ENCODE assay signal across 9 mouse cellular contexts in genomic region chr9:37462764-37463163, GRCm38 (mm10). TPM values are rescaled to one million over a fixed set of nuclear protein-coding genes. Genes with fewer than 3 reads are reported as not detected.
A peak's percentile ranks its signal among the peaks of the same experiment; 100 is the strongest.
DNase-seq lines count a peak whose midpoint lies in the region; ATAC-seq and TF ChIP-seq lines count a peak whose summit lies in the region.
"Had no signal": no experiment of that assay in that cellular context is flagged by ENCODE, and none has a peak within 500 bp of the region (broad histone marks: within the 10 kb centered on the region; RNA-seq: fewer than 3 reads in every experiment).

No protein-coding gene starts in this region.

- H3K4me1 ChIP-seq in MEL (ENCODE audit: control insufficient read depth in 1 of 2, insufficient read depth in 2 of 2, low read length in 2 of 2): no peaks in the 10 kb centered on the region
- peaks cover 42% of the 10 kb centered on the region for H3K4me1 ChIP-seq in neural tube, embryonic 13.5 days (replicated peaks)

- H3K36me3 ChIP-seq in MEL (ENCODE audit: control insufficient read depth in 1 of 2, insufficient read depth in 2 of 2, low read length in 2 of 2): no peaks in the 10 kb centered on the region
- H3K36me3 ChIP-seq in neural tube, embryonic 13.5 days: no peaks in the 10 kb centered on the region

- no peak overlapping the region for H3K27ac ChIP-seq in left cerebral cortex, adult 2 months
- no peak overlapping the region for H3K27ac ChIP-seq in MEL (ENCODE audit: control insufficient read depth, low read depth, low read length)
- H3K27ac ChIP-seq in neural tube, embryonic 13.5 days (replicated peaks): no peak overlapping the region
- H3K27ac ChIP-seq: macrophage had no signal

- no peaks in the 10 kb centered on the region for H3K79me2 ChIP-seq in MEL (ENCODE audit: control insufficient read depth, insufficient read depth, low read length, poor library complexity)

- H3K9ac ChIP-seq in MEL (ENCODE audit: control insufficient read depth, low read depth, low read length, poor library complexity, severe bottlenecking): no peak overlapping the region
- no peak overlapping the region for H3K9ac ChIP-seq in neural tube, embryonic 13.5 days

- H3K27me3 ChIP-seq in MEL (ENCODE audit: control insufficient read depth in 1 of 2, insufficient read depth in 2 of 2, low read length in 2 of 2): peaks cover 3 to 5% of the 10 kb centered on the region in 2 experiments
- H3K27me3 ChIP-seq in neural tube, embryonic 13.5 days: peaks cover 52% of the 10 kb centered on the region

- H3K4me3 ChIP-seq in left cerebral cortex, adult 2 months: no peak overlapping the region
- no peak overlapping the region for H3K4me3 ChIP-seq in MEL (ENCODE audit: control insufficient read depth in 1 of 2, insufficient read depth in 1 of 2, low read depth in 2 of 2, low read length in 2 of 2)
- no peak overlapping the region for H3K4me3 ChIP-seq in neural tube, embryonic 13.5 days

- no peak for ATAC-seq in neural tube, embryonic 13.5 days (ENCODE audit: low read depth)
- ATAC-seq in erythroid progenitor cell, adult 5-6 weeks (replicated peaks; ENCODE audit: low FRiP score, poor library complexity, severe bottlenecking): no peak

- peak; percentile 78 for TF ChIP-seq CTCF in left cerebral cortex, adult 2 months (IDR thresholded peaks at IDR 0.05)
- peak; percentile 47 to 84 (median 52) for TF ChIP-seq CTCF in MEL (IDR thresholded peaks at IDR 0.05 in 2 of 3, conservative IDR thresholded peaks at IDR 0.05 in 1 of 3; ENCODE audit: control insufficient read depth in 1 of 3, insufficient read depth in 1 of 3, low read depth in 2 of 3, low read length in 3 of 3, poor library complexity in 1 of 3, severe bottlenecking in 1 of 3)

- TF ChIP-seq POLR2A in MEL (IDR thresholded peaks at IDR 0.05; ENCODE audit: control insufficient read depth in 1 of 2, insufficient read depth in 1 of 2, low read depth in 1 of 2, low read length in 2 of 2, poor library complexity in 1 of 2): no peak

- intact Hi-C loops in left cerebral cortex, adult 2 months (cut with DNase I): loop anchor here (1.0 to 10.0 kb wide), 3 partner anchors 82 to 472 kb away; no protein-coding TSS in a partner anchor
- intact Hi-C loops in left cerebral cortex, postnatal 14 days (cut with DNase I): loop anchor here (5.0 to 10.0 kb wide), 2 partner anchors 70 to 472 kb away; no protein-coding TSS in a partner anchor

- no peak for TF ChIP-seq EP300 in MEL (IDR thresholded peaks at IDR 0.05; ENCODE audit: low read depth in 1 of 2, low read length in 2 of 2)

- peak in 1 of 2 experiments; percentile 39 for DNase-seq in left cerebral cortex, adult 2 months (ENCODE audit: extremely low spot score in 1 of 2, low spot score in 2 of 2)
- DNase-seq in left cerebral cortex, adult 11 months (ENCODE audit: low spot score): no peak
- DNase-seq in MEL (ENCODE audit: low read depth, low spot score): peak; percentile 65
- peak; percentile 39 for DNase-seq in c-Kit-positive CD71-negative TER-119-negative erythroid progenitor cells, embryonic 14.5 days (ENCODE audit: low read depth)
- DNase-seq in heart, postnatal 4 days: peak; percentile 65
- peak; percentile 58 to 63 for DNase-seq in left cerebral cortex, postnatal 14 days (ENCODE audit: low spot score in 2 of 2)

- no peaks in the 10 kb centered on the region for H3K9me3 ChIP-seq in MEL (replicated peaks; ENCODE audit: insufficient read depth, low read length)
- H3K9me3 ChIP-seq in neural tube, embryonic 13.5 days: no peaks in the 10 kb centered on the region

- peak; percentile 94 for TF ChIP-seq RAD21 in MEL (IDR thresholded peaks at IDR 0.05; ENCODE audit: low read depth, low read length)

- peak overlapping the region; percentile 13; the same call in 1 of the 2 replicates for H3K4me2 ChIP-seq in neural tube, embryonic 13.5 days

- WGBS in neural tube, embryonic 13.5 days: 12% methylated on average over 7 of the region's 7 CpGs

TF ChIP-seq in MEL, 35 proteins besides CTCF, POLR2A, EP300 and RAD21:
- peak; percentile 98 for TF ChIP-seq ZC3H11A (IDR thresholded peaks at IDR 0.05; ENCODE audit: low read depth, low read length)
- TF ChIP-seq JUND (IDR thresholded peaks at IDR 0.05; ENCODE audit: low read depth, low read length): no peak
- TF ChIP-seq MEF2A (IDR thresholded peaks at IDR 0.05; ENCODE audit: extremely low read depth, insufficient replicate concordance, low read depth, low read length, poor library complexity, severe bottlenecking): no peak
- no peak for TF ChIP-seq POLR2AphosphoS2 (IDR thresholded peaks at IDR 0.05; ENCODE audit: low read length)
- no peak for TF ChIP-seq E2F4 (IDR thresholded peaks at IDR 0.05; ENCODE audit: borderline replicate concordance, low read depth, low read length)
- TF ChIP-seq MAX (IDR thresholded peaks at IDR 0.05; ENCODE audit: low read length): no peak
- peak; percentile 99 for TF ChIP-seq SMC3 (IDR thresholded peaks at IDR 0.05; ENCODE audit: low read depth, low read length)
- no peak for TF ChIP-seq TAL1 (IDR thresholded peaks at IDR 0.05; ENCODE audit: low read length)
- TF ChIP-seq USF2 (IDR thresholded peaks at IDR 0.05; ENCODE audit: borderline replicate concordance in 1 of 2, insufficient read depth in 1 of 2, low read depth in 1 of 2, low read length in 2 of 2): no peak
- no peak for TF ChIP-seq MXI1 (IDR thresholded peaks at IDR 0.05; ENCODE audit: low read depth, low read length)
- TF ChIP-seq TCF12 (IDR thresholded peaks at IDR 0.05; ENCODE audit: low read depth, low read length): no peak
- TF ChIP-seq MYC (IDR thresholded peaks at IDR 0.05; ENCODE audit: low read depth, low read length): no peak

RNA-seq across cellular contexts. Expression of gene Msantd2, which starts 26.4 kb away (rescaled TPM):
- total RNA-seq in left cerebral cortex, adult 2 months (2021): 10 to 100 TPM; 21.4 to 26.7 TPM
- 15.5 and 16.1 TPM in 2 replicates for total RNA-seq in MEL (2012; rRNA removed)
- polyA plus RNA-seq in MEL (2012; ENCODE audit: insufficient read depth in 1 of 2, insufficient read length in 2 of 2, low read depth in 1 of 2, low replicate concordance in 2 of 2, missing spikeins in 1 of 2): 10 to 100 TPM in 1 of 2 experiments, not detected in 1; 26.2 TPM
- total RNA-seq in heart, postnatal 4 days (2021): 10 to 100 TPM; 15.2 to 20.6 TPM
- total RNA-seq in left cerebral cortex, postnatal 14 days (2021): 10 to 100 TPM; 19.2 to 28.3 TPM
- 33.4 and 33.7 TPM in 2 replicates for polyA plus RNA-seq in neural tube, embryonic 13.5 days (2015; fragmentation: Nextera tagmentation; extraction: Ambion mirVana)
- total RNA-seq in erythroid progenitor cell, adult 5-6 weeks (2015; ENCODE audit: low replicate concordance): 5.0 and 8.3 TPM in 2 replicates
- 0.91 and 1.0 TPM in 2 replicates for total RNA-seq in erythroid progenitor cell, adult 5-6 weeks (2017; ENCODE audit: low replicate concordance)

RNA-seq across cellular contexts. Expression of gene Robo3, which starts 29.7 kb away (rescaled TPM):
- 10 to 100 TPM; 30.9 to 34.3 TPM for total RNA-seq in left cerebral cortex, adult 2 months (2021)
- not detected in 2 replicates for total RNA-seq in MEL (2012; rRNA removed)
- not detected for polyA plus RNA-seq in MEL (2012; ENCODE audit: insufficient read depth in 1 of 2, insufficient read length in 2 of 2, low read depth in 1 of 2, low replicate concordance in 2 of 2, missing spikeins in 1 of 2)
- under 1 TPM in 1 of 2 experiments, not detected in 1; 0.05 TPM for total RNA-seq in heart, postnatal 4 days (2021)
- total RNA-seq in left cerebral cortex, postnatal 14 days (2021): 10 to 100 TPM; 45.1 to 58.9 TPM
- polyA plus RNA-seq in neural tube, embryonic 13.5 days (2015; fragmentation: Nextera tagmentation; extraction: Ambion mirVana): 63.2 and 65.0 TPM in 2 replicates
- not detected in 2 replicates for total RNA-seq in erythroid progenitor cell, adult 5-6 weeks (2015; ENCODE audit: low replicate concordance)
- not detected in 2 replicates for total RNA-seq in erythroid progenitor cell, adult 5-6 weeks (2017; ENCODE audit: low replicate concordance)
- polyA plus RNA-seq: macrophage had no signal

Comparison
In these comparisons a context has a peak if more than half of its experiments do, and no peak if none do; other contexts are left out.
1. RNA of gene Robo3, which starts 29.7 kb away (total RNA-seq): 45.1 to 58.9 TPM in left cerebral cortex, postnatal 14 days and 30.9 to 34.3 TPM in left cerebral cortex, adult 2 months; 0.05 TPM in heart, postnatal 4 days, not detected in MEL and not detected in erythroid progenitor cell, adult 5-6 weeks; every median in the first group is over 10 times any median in the second.